Mouse (Mus musculus): ENCODE measurements at regions not wholly inside any gene's neighbourhood (a gene's known extent, or its start where the extent isn't known, plus 50 kb on each side); places are given as distances from the start of the nearest gene placed in this dataset.

- Histone ChIP-seq H3K9me3 (ENCODE audit: control insufficient read depth, low read length) (no peaks in the 10 kb centered on the region), H3K27ac (ENCODE audit: low read depth, low read length) (no peak overlapping the region), H3K4me2 (ENCODE audit: low read depth) (no peak overlapping the region), H3K4me1 (ENCODE audit: control insufficient read depth, insufficient read depth, low read length) (no peaks in the 10 kb centered on the region), H3K4me3 (ENCODE audit: low read depth, low read length) (no peak overlapping the region), H3K9ac (ENCODE audit: low read length) (no peak overlapping the region), H3K27me3 (ENCODE audit: control insufficient read depth, insufficient read depth, low read length) (no peaks in the 10 kb centered on the region), H3K36me3 (ENCODE audit: control insufficient read depth, insufficient read depth, low read length) (no peaks in the 10 kb centered on the region)
- WGBS = 77% methylated on average over 3 of the region's 3 CpGs
- DNase-seq (ENCODE audit: low spot score) (no peak), ATAC-seq (ENCODE audit: insufficient read depth, low FRiP score, low TSS enrichment) (no peak)
These were observed 156.0 kb upstream of the Rgs1 start for GRCm38 (mm10) chr1:144405031-144405430.

GRCm38 (mm10) chr1:144379991-144380594 lies 131.1 kb upstream of the Rgs1 start:
- DNase-seq (ENCODE audit: low spot score) (peak; percentile 18), ATAC-seq (ENCODE audit: insufficient read depth, low FRiP score, low TSS enrichment) (no peak; the same call in 1 of the 2 replicates)
- H3K4me1 ChIP-seq (ENCODE audit: control insufficient read depth, insufficient read depth, low read length) = no peaks in the 10 kb centered on the region
- no peak overlapping the region for H3K4me3 ChIP-seq (ENCODE audit: low read depth, low read length)
- no peak overlapping the region for H3K9ac ChIP-seq (ENCODE audit: low read length)
- no peak overlapping the region for H3K4me2 ChIP-seq (ENCODE audit: low read depth)
- 57% methylated on average over 3 of the region's 3 CpGs for WGBS
- H3K36me3 ChIP-seq (ENCODE audit: control insufficient read depth, insufficient read depth, low read length) = no peaks in the 10 kb centered on the region
- H3K27ac ChIP-seq (ENCODE audit: low read depth, low read length) = no peak overlapping the region
- no peaks in the 10 kb centered on the region for H3K9me3 ChIP-seq (ENCODE audit: control insufficient read depth, low read length)
- H3K27me3 ChIP-seq (ENCODE audit: control insufficient read depth, insufficient read depth, low read length) = no peaks in the 10 kb centered on the region

- Histone ChIP-seq H3K4me3 (ENCODE audit: low read depth, low read length) (no peak overlapping the region), H3K27me3 (ENCODE audit: control insufficient read depth, insufficient read depth, low read length) (no peaks in the 10 kb centered on the region), H3K4me1 (ENCODE audit: control insufficient read depth, insufficient read depth, low read length) (no peaks in the 10 kb centered on the region), H3K9me3 (ENCODE audit: control insufficient read depth, low read length) (no peaks in the 10 kb centered on the region), H3K27ac (ENCODE audit: low read depth, low read length) (no peak overlapping the region), H3K36me3 (ENCODE audit: control insufficient read depth, insufficient read depth, low read length) (no peaks in the 10 kb centered on the region), H3K4me2 (ENCODE audit: low read depth) (no peak overlapping the region), H3K9ac (ENCODE audit: low read length) (no peak overlapping the region)
- DNase-seq (ENCODE audit: low spot score) (no peak), ATAC-seq (ENCODE audit: insufficient read depth, low FRiP score, low TSS enrichment) (no peak)
These were observed 125.1 kb upstream of the Rgs1 start for GRCm38 (mm10) chr1:144374121-144374520.

- WGBS = 81% methylated on average over 3 of the region's 3 CpGs
- no peaks in the 10 kb centered on the region for H3K36me3 ChIP-seq (ENCODE audit: control insufficient read depth, insufficient read depth, low read length)
- DNase-seq (ENCODE audit: low spot score) = no peak
- ATAC-seq (ENCODE audit: insufficient read depth, low FRiP score, low TSS enrichment) = no peak
- no peaks in the 10 kb centered on the region for H3K9me3 ChIP-seq (ENCODE audit: control insufficient read depth, low read length)
- H3K4me1 ChIP-seq (ENCODE audit: control insufficient read depth, insufficient read depth, low read length) = no peaks in the 10 kb centered on the region
- H3K27me3 ChIP-seq (ENCODE audit: control insufficient read depth, insufficient read depth, low read length) = no peaks in the 10 kb centered on the region
- no peak overlapping the region for H3K4me3 ChIP-seq (ENCODE audit: low read depth, low read length)
- H3K9ac ChIP-seq (ENCODE audit: low read length) = no peak overlapping the region
- H3K27ac ChIP-seq (ENCODE audit: low read depth, low read length) = no peak overlapping the region
- H3K4me2 ChIP-seq (ENCODE audit: low read depth) = no peak overlapping the region
These were observed 118.5 kb upstream of the Rgs1 start for GRCm38 (mm10) chr1:144367492-144367891.

GRCm38 (mm10) chr1:144355560-144356310 lies 106.7 kb upstream of the Rgs1 start:
- no peak overlapping the region for H3K4me3 ChIP-seq (ENCODE audit: low read depth, low read length)
- ATAC-seq (ENCODE audit: insufficient read depth, low FRiP score, low TSS enrichment) = no peak
- no peak for DNase-seq (ENCODE audit: low spot score)
- no peaks in the 10 kb centered on the region for H3K4me1 ChIP-seq (ENCODE audit: control insufficient read depth, insufficient read depth, low read length)
- no peaks in the 10 kb centered on the region for H3K9me3 ChIP-seq (ENCODE audit: control insufficient read depth, low read length)
- H3K27me3 ChIP-seq (ENCODE audit: control insufficient read depth, insufficient read depth, low read length) = no peaks in the 10 kb centered on the region
- no peak overlapping the region for H3K27ac ChIP-seq (ENCODE audit: low read depth, low read length)
- H3K4me2 ChIP-seq (ENCODE audit: low read depth) = no peak overlapping the region
- H3K36me3 ChIP-seq (ENCODE audit: control insufficient read depth, insufficient read depth, low read length) = no peaks in the 10 kb centered on the region
- 90% methylated on average over 4 of the region's 4 CpGs for WGBS
- H3K9ac ChIP-seq (ENCODE audit: low read length) = no peak overlapping the region

- H3K27ac ChIP-seq (ENCODE audit: low read depth, low read length) = no peak overlapping the region
- no peak overlapping the region for H3K9ac ChIP-seq (ENCODE audit: low read length)
- no peak for DNase-seq (ENCODE audit: low spot score)
- no peaks in the 10 kb centered on the region for H3K27me3 ChIP-seq (ENCODE audit: control insufficient read depth, insufficient read depth, low read length)
- no peak overlapping the region for H3K4me2 ChIP-seq (ENCODE audit: low read depth)
- no peaks in the 10 kb centered on the region for H3K4me1 ChIP-seq (ENCODE audit: control insufficient read depth, insufficient read depth, low read length)
- 88% methylated on average over 3 of the region's 3 CpGs for WGBS
- no peaks in the 10 kb centered on the region for H3K36me3 ChIP-seq (ENCODE audit: control insufficient read depth, insufficient read depth, low read length)
- no peaks in the 10 kb centered on the region for H3K9me3 ChIP-seq (ENCODE audit: control insufficient read depth, low read length)
- ATAC-seq (ENCODE audit: insufficient read depth, low FRiP score, low TSS enrichment) = no peak
- no peak overlapping the region for H3K4me3 ChIP-seq (ENCODE audit: low read depth, low read length)
These were observed 106.0 kb upstream of the Rgs1 start for GRCm38 (mm10) chr1:144355041-144355440.

GRCm38 (mm10) chr1:144353320-144353719 lies 104.3 kb upstream of the Rgs1 start:
- Histone ChIP-seq H3K36me3 (ENCODE audit: control insufficient read depth, insufficient read depth, low read length) (no peaks in the 10 kb centered on the region), H3K27me3 (ENCODE audit: control insufficient read depth, insufficient read depth, low read length) (no peaks in the 10 kb centered on the region), H3K27ac (ENCODE audit: low read depth, low read length) (no peak overlapping the region), H3K4me2 (ENCODE audit: low read depth) (no peak overlapping the region), H3K9me3 (ENCODE audit: control insufficient read depth, low read length) (no peaks in the 10 kb centered on the region), H3K4me3 (ENCODE audit: low read depth, low read length) (no peak overlapping the region), H3K9ac (ENCODE audit: low read length) (no peak overlapping the region), H3K4me1 (ENCODE audit: control insufficient read depth, insufficient read depth, low read length) (no peaks in the 10 kb centered on the region)
- DNase-seq (ENCODE audit: low spot score) (no peak), ATAC-seq (ENCODE audit: insufficient read depth, low FRiP score, low TSS enrichment) (no peak)

GRCm38 (mm10) chr1:144343820-144344219 lies 94.8 kb upstream of the Rgs1 start:
- WGBS = 96% methylated on average over 1 of the region's 1 CpGs
- Histone ChIP-seq H3K4me2 (ENCODE audit: low read depth) (no peak overlapping the region), H3K9ac (ENCODE audit: low read length) (no peak overlapping the region), H3K36me3 (ENCODE audit: control insufficient read depth, insufficient read depth, low read length) (no peaks in the 10 kb centered on the region), H3K27ac (ENCODE audit: low read depth, low read length) (no peak overlapping the region), H3K9me3 (ENCODE audit: control insufficient read depth, low read length) (no peaks in the 10 kb centered on the region), H3K4me1 (ENCODE audit: control insufficient read depth, insufficient read depth, low read length) (no peaks in the 10 kb centered on the region), H3K27me3 (ENCODE audit: control insufficient read depth, insufficient read depth, low read length) (no peaks in the 10 kb centered on the region), H3K4me3 (ENCODE audit: low read depth, low read length) (no peak overlapping the region)
- DNase-seq (ENCODE audit: low spot score) (no peak), ATAC-seq (ENCODE audit: insufficient read depth, low FRiP score, low TSS enrichment) (no peak)

- DNase-seq (ENCODE audit: low spot score) (no peak), ATAC-seq (ENCODE audit: insufficient read depth, low FRiP score, low TSS enrichment) (no peak)
- WGBS = 71% methylated on average over 5 of the region's 5 CpGs
- H3K4me3 ChIP-seq (ENCODE audit: low read depth, low read length) = no peak overlapping the region
- H3K4me2 ChIP-seq (ENCODE audit: low read depth) = no peak overlapping the region
- H3K36me3 ChIP-seq (ENCODE audit: control insufficient read depth, insufficient read depth, low read length) = no peaks in the 10 kb centered on the region
- H3K9me3 ChIP-seq (ENCODE audit: control insufficient read depth, low read length) = no peaks in the 10 kb centered on the region
- no peaks in the 10 kb centered on the region for H3K27me3 ChIP-seq (ENCODE audit: control insufficient read depth, insufficient read depth, low read length)
- no peaks in the 10 kb centered on the region for H3K4me1 ChIP-seq (ENCODE audit: control insufficient read depth, insufficient read depth, low read length)
- H3K9ac ChIP-seq (ENCODE audit: low read length) = no peak overlapping the region
- no peak overlapping the region for H3K27ac ChIP-seq (ENCODE audit: low read depth, low read length)
These were observed 94.3 kb upstream of the Rgs1 start for GRCm38 (mm10) chr1:144343299-144343698.

Data from neural tube, embryonic 11.5 days (tissue).